Mouse (Mus musculus) liver, embryonic 14.5 days (tissue): ENCODE results near the gene Prtg. TPM values are rescaled to one million over a fixed set of nuclear protein-coding genes. Genes with fewer than 3 reads are reported as not detected.

Source experiments
- ATAC-seq: fragments of 200-750 bp; cut with Nextera tagmentation; 2 replicates; pipeline ENCODE4 v1.8.0; 2017; ENCODE audit warnings: moderate number of reproducible peaks, mild to moderate bottlenecking, moderate library complexity; ENCODE audit not compliant: insufficient read depth
- DNase-seq, 3 experiments: peaks; one replicate each; pipeline ENCODE4 v3.0.0-alpha.2; 2012 to 2013; ENCODE audit warnings: low read depth in 3 of 3, low spot score in 3 of 3
- H3K27ac ChIP-seq: fragments of 300-500 bp; sonication (generic); 2 replicates; pipeline ENCODE4 v1.5.1; 2014; ENCODE audit warnings: moderate library complexity, mild to moderate bottlenecking, control low read depth, inconsistent platforms
- H3K27me3 ChIP-seq: fragments of 300-500 bp; sonication (generic); 2 replicates; pipeline ENCODE4 v1.6.1; 2014; ENCODE audit warnings: mild to moderate bottlenecking, low read length, moderate library complexity; ENCODE audit not compliant: control insufficient read depth, insufficient read depth
- H3K36me3 ChIP-seq: fragments of 300-500 bp; sonication (generic); replicated peaks from 2 replicates; pipeline ENCODE4 v1.6.1; 2014; ENCODE audit warnings: low read depth; ENCODE audit not compliant: control insufficient read depth, insufficient read depth
- H3K4me1 ChIP-seq, 2 experiments: fragments of 200-500 bp in 1 of 2; fragments of 300-500 bp in 1 of 2; sonication (generic) in 1 of 2; replicated peaks; 2 replicates each; pipeline ENCODE4 v1.6.1; 2012 to 2014; ENCODE audit warnings: antibody characterized with exemption in 1 of 2, inconsistent platforms in 1 of 2, low read length in 1 of 2; ENCODE audit not compliant: control insufficient read depth in 2 of 2, insufficient read depth in 2 of 2
- H3K4me2 ChIP-seq: fragments of 300-500 bp; sonication (generic); 2 replicates; pipeline ENCODE4 v1.6.1; 2014; ENCODE audit warnings: low read depth, mild to moderate bottlenecking, control low read depth, moderate library complexity
- H3K4me3 ChIP-seq, 2 experiments: fragments of 200-500 bp in 1 of 2; fragments of 300-500 bp in 1 of 2; sonication (generic) in 1 of 2; 2 replicates each; pipeline ENCODE4 v1.5.1; 2012 to 2014; ENCODE audit warnings: low read depth in 2 of 2, low read length in 2 of 2, mild to moderate bottlenecking in 2 of 2, control low read depth in 1 of 2, inconsistent platforms in 1 of 2, moderate library complexity in 1 of 2; ENCODE audit not compliant: insufficient read depth in 1 of 2
- H3K9ac ChIP-seq: fragments of 300-500 bp; sonication (generic); replicated peaks from 2 replicates; pipeline ENCODE4 v1.6.1; 2014; ENCODE audit warnings: mild to moderate bottlenecking, control low read depth, moderate library complexity
- H3K9me3 ChIP-seq: fragments of 300-500 bp; sonication (generic); 2 replicates; pipeline ENCODE4 v1.6.1; 2016; ENCODE audit warnings: low read length, mixed read lengths; ENCODE audit not compliant: control insufficient read depth
- CTCF ChIP-seq: IDR thresholded peaks from 2 replicates; pipeline ENCODE4 v1.5.1; 2016; ENCODE audit warnings: antibody characterized with exemption, low read depth, control low read depth
- EP300 ChIP-seq: IDR thresholded peaks from 2 replicates; pipeline ENCODE4 v1.6.1; 2016; ENCODE audit warnings: antibody characterized with exemption, low read depth
- WGBS: fragments of 180-500 bp; shearing (Covaris S2); extraction: QIAGEN DNeasy Blood & Tissue Kit; methylation state at CpG from one replicate; pipeline ENCODE4 v1.1.7; 2014; ENCODE audit not compliant: insufficient replicate concordance; 5-methylcytosine and 5-hydroxymethylcytosine counted together
- polyA plus RNA-seq, 2 experiments: library from polyadenylated mRNA; depleted of rRNA in 1 of 2; stranded (reverse) in 1 of 2; unstranded in 1 of 2; fragments of >200 nt; fragmentation: Nextera tagmentation in 1 of 2; extraction: Ambion mirVana in 1 of 2; gene quantifications; 2 replicates each; pipeline versions ENCODE4 v1.2.1 to v1.2.3; 2012 to 2014

Gene Prtg
- polyA plus RNA-seq, 2 experiments = 0.03 TPM

DNA sequence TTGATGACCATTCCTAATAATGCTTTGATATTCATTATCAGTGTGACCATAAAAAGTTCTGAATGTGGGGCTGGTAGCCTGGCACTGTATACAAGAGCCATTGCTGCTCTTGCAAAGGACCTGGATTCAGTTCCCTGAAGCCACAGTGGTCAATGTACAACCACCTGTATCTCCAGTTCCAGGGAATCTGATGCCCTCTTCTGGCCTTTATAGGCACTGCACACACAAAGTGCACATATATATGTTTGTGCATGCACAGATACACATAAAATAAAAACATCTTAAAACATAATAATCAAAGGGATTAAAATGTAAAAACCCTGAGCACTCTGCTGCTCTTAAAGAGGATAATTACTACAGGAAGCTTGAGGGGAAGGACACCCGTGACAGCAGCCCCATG is 140.3 kb downstream of the Prtg start:
- Histone ChIP-seq H3K27ac (no peak overlapping the region), H3K27me3 (no peaks in the 10 kb centered on the region), H3K4me3 (no peak overlapping the region), H3K9me3 (no peaks in the 10 kb centered on the region), H3K9ac (no peak overlapping the region), H3K4me2 (no peak overlapping the region), H3K4me1 (no peaks in the 10 kb centered on the region), H3K36me3 (no peaks in the 10 kb centered on the region)
- TF ChIP-seq CTCF = no peak; the same call in 1 of the 2 replicates
- no peak for TF ChIP-seq EP300
- ATAC-seq = no peak
- no peak for DNase-seq
- 64% methylated on average over 1 of the region's 1 CpGs for WGBS

DNA sequence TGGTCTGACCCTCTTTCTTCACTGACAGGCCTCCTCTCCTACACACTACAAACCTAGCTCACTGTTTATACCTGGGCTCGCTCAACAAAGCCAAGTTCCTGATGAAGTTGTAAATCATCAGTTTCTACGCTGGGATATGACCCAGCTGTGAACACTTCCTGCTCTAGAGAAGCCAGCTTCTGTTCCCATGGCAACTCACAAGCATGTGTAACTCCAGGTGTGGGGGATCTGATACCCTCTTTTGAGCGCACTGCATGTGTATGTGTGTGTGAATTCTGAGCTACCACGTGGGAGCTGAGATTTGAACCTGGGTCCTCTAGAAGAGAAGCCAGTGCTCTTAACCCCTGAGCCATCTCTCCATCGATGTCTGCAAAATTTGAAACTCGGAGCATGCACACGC is 142.9 kb downstream of the Prtg start:
- Histone ChIP-seq H3K27ac (no peak overlapping the region), H3K4me2 (no peak overlapping the region), H3K9me3 (no peaks in the 10 kb centered on the region), H3K4me3 (no peak overlapping the region), H3K9ac (no peak overlapping the region), H3K27me3 (no peaks in the 10 kb centered on the region), H3K36me3 (no peaks in the 10 kb centered on the region), H3K4me1 (no peaks in the 10 kb centered on the region)
- DNase-seq (no peak), ATAC-seq (no peak)
- 60% methylated on average over 7 of the region's 7 CpGs for WGBS
- TF ChIP-seq CTCF (no peak), EP300 (no peak)

DNA sequence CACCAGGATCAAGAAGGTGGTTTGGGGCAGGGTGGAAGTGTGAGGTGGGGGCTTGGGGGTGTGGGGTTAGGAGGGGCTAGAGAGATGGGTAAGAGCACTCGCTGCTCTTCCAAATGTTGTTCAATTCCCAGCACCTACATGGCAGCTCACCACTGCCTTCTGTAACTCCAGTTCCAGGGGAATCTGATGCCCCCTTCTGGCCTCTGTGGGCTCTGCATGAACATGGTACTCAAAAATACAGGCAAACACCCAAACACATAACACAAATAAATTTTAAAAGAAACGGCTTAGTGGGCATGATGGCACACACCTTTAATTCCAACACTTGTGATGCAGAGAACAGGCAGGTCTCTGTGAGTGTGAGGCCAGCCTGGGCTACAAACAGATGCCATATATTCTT is 148.1 kb downstream of the Prtg start:
- H3K9ac ChIP-seq = no peak overlapping the region
- H3K27me3 ChIP-seq = no peaks in the 10 kb centered on the region
- TF ChIP-seq EP300 (no peak), CTCF (peak; percentile 51)
- no peak for DNase-seq
- peaks cover 0 to 8% of the 10 kb centered on the region in 2 experiments; a peak in 2 of 4 replicates for H3K4me1 ChIP-seq
- no peaks in the 10 kb centered on the region for H3K36me3 ChIP-seq
- ATAC-seq = no peak
- no peaks in the 10 kb centered on the region for H3K9me3 ChIP-seq
- no peak overlapping the region for H3K4me2 ChIP-seq
- H3K4me3 ChIP-seq = no peak overlapping the region
- WGBS = 30% methylated on average over 2 of the region's 2 CpGs
- no peak overlapping the region for H3K27ac ChIP-seq

DNA sequence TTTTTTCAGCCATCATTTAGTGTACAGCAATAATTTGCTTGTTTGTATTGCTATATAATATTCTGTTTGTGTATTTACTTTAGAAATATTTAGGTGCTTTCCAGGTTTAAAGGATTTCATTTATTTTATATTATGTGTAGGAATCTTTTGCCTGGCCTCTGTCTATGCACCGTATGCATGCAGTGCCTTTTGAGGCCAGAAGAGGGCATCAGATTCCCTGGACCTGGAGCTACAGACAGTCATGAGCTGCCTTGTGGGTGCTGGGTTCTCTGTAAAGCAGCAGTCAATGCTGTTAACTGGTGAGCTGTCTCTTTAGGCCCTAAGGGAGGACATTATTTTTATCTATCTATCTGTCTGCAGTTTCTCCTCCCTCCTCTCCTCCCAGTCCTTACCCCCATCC is 148.9 kb downstream of the Prtg start:
- ATAC-seq = no peak
- WGBS = 12% methylated on average over 1 of the region's 1 CpGs
- no peak overlapping the region for H3K9ac ChIP-seq
- peaks cover 0 to 8% of the 10 kb centered on the region in 2 experiments; a peak in 2 of 4 replicates for H3K4me1 ChIP-seq
- no peaks in the 10 kb centered on the region for H3K27me3 ChIP-seq
- no peaks in the 10 kb centered on the region for H3K36me3 ChIP-seq
- no peak overlapping the region for H3K4me2 ChIP-seq
- H3K9me3 ChIP-seq = no peaks in the 10 kb centered on the region
- no peak overlapping the region for H3K27ac ChIP-seq
- DNase-seq = peak in 1 of 3 experiments; percentile 20
- H3K4me3 ChIP-seq = no peak overlapping the region
- no peak for TF ChIP-seq EP300
- peak; percentile 83 for TF ChIP-seq CTCF

GRCm38 (mm10) chr9:72958521-72959450 is 152.1 kb downstream of the Prtg start, which contains the start of the genes Dyx1c1 and Gm44503:
Gene Dyx1c1 (plus strand): TSS chr9:72958785.
Gene Gm44503 (plus strand): TSS chr9:72958852.
- Histone ChIP-seq H3K36me3 (no peaks in the 10 kb centered on the region), H3K4me3 (peak within 1 kb of the TSS; percentile 71 to 97), H3K27me3 (no peaks in the 10 kb centered on the region), H3K9me3 (no peaks in the 10 kb centered on the region), H3K4me2 (peak within 1 kb of the TSS; percentile 72), H3K9ac (peak within 1 kb of the TSS; percentile 56), H3K4me1 (peaks cover 0 to 11% of the 10 kb centered on the region in 2 experiments; a peak in 2 of 4 replicates), H3K27ac (no peak within 1 kb of the TSS)
- WGBS = 3% methylated on average over 43 of the region's 43 CpGs
- TF ChIP-seq EP300 (no peak), CTCF (peak; percentile 12; the same call in 1 of the 2 replicates)
- DNase-seq (peak; percentile 42 to 52 (median 46)), ATAC-seq (peak; percentile 67)
